Mouse (Mus musculus): ENCODE data around the gene Rai14. TPM values are rescaled to one million over a fixed set of nuclear protein-coding genes. Genes with fewer than 3 reads are reported as not detected.

Gene Rai14
- polyA plus RNA-seq, 1 experiment from 2014 or later = 12.5 TPM

- no peaks in the 10 kb centered on the region for H3K36me3 ChIP-seq (ENCODE audit: inconsistent target)
- 91% methylated on average over 3 of the region's 3 CpGs for WGBS (ENCODE audit: missing documents)
- no peaks in the 10 kb centered on the region for H3K79me2 ChIP-seq (ENCODE audit: inconsistent target)
These were observed 73.7 kb downstream of the Rai14 start for GRCm38 (mm10) chr15:10640721-10641120.

GRCm38 (mm10) chr15:10637251-10637793 lies 77.1 kb downstream of the Rai14 start:
- H3K36me3 ChIP-seq (ENCODE audit: inconsistent target) = no peaks in the 10 kb centered on the region
- no peak overlapping the region for H3K4me3 ChIP-seq (ENCODE audit: inconsistent target)
- H3K79me2 ChIP-seq (ENCODE audit: inconsistent target) = no peaks in the 10 kb centered on the region
- H3K27ac ChIP-seq = no peak overlapping the region
- 95% methylated on average over 6 of the region's 6 CpGs for WGBS (ENCODE audit: missing documents)

More at GRCm38 (mm10) chr15:10640721-10641120, 73.7 kb downstream of the Rai14 start:
- no peak overlapping the region for H3K4me3 ChIP-seq (ENCODE audit: inconsistent target)
- H3K27ac ChIP-seq = no peak overlapping the region

GRCm38 (mm10) chr15:10636844-10637243 lies 77.6 kb downstream of the Rai14 start:
- Histone ChIP-seq H3K27ac (no peak overlapping the region), H3K4me3 (ENCODE audit: inconsistent target) (no peak overlapping the region), H3K79me2 (ENCODE audit: inconsistent target) (no peaks in the 10 kb centered on the region), H3K36me3 (ENCODE audit: inconsistent target) (no peaks in the 10 kb centered on the region)
- WGBS (ENCODE audit: missing documents) = 75% methylated on average over 3 of the region's 3 CpGs

GRCm38 (mm10) chr15:10635121-10635520 lies 79.3 kb downstream of the Rai14 start:
- WGBS (ENCODE audit: missing documents) = 97% methylated on average over 10 of the region's 10 CpGs
- Histone ChIP-seq H3K27ac (no peak overlapping the region), H3K4me3 (ENCODE audit: inconsistent target) (no peak overlapping the region), H3K79me2 (ENCODE audit: inconsistent target) (no peaks in the 10 kb centered on the region), H3K36me3 (ENCODE audit: inconsistent target) (no peaks in the 10 kb centered on the region)

GRCm38 (mm10) chr15:10634176-10634575 lies 80.2 kb downstream of the Rai14 start:
- 95% methylated on average over 6 of the region's 6 CpGs for WGBS (ENCODE audit: missing documents)
- H3K79me2 ChIP-seq (ENCODE audit: inconsistent target) = no peaks in the 10 kb centered on the region
- no peak overlapping the region for H3K27ac ChIP-seq
- no peak overlapping the region for H3K4me3 ChIP-seq (ENCODE audit: inconsistent target)
- no peaks in the 10 kb centered on the region for H3K36me3 ChIP-seq (ENCODE audit: inconsistent target)

- Histone ChIP-seq H3K4me3 (ENCODE audit: inconsistent target) (no peak overlapping the region), H3K36me3 (ENCODE audit: inconsistent target) (no peaks in the 10 kb centered on the region), H3K79me2 (ENCODE audit: inconsistent target) (no peaks in the 10 kb centered on the region), H3K27ac (no peak overlapping the region)
- WGBS (ENCODE audit: missing documents) = 96% methylated on average over 4 of the region's 4 CpGs
These were observed 81.0 kb downstream of the Rai14 start for GRCm38 (mm10) chr15:10633381-10633780.

GRCm38 (mm10) chr15:10632581-10632980 lies 81.8 kb downstream of the Rai14 start:
- 90% methylated on average over 9 of the region's 9 CpGs for WGBS (ENCODE audit: missing documents)
- H3K27ac ChIP-seq = no peak overlapping the region
- H3K36me3 ChIP-seq (ENCODE audit: inconsistent target) = no peaks in the 10 kb centered on the region
- H3K79me2 ChIP-seq (ENCODE audit: inconsistent target) = no peaks in the 10 kb centered on the region
- no peak overlapping the region for H3K4me3 ChIP-seq (ENCODE audit: inconsistent target)

GRCm38 (mm10) chr15:10632060-10632459 lies 82.4 kb downstream of the Rai14 start:
- no peak overlapping the region for H3K4me3 ChIP-seq (ENCODE audit: inconsistent target)
- 99% methylated on average over 8 of the region's 8 CpGs for WGBS (ENCODE audit: missing documents)
- no peaks in the 10 kb centered on the region for H3K79me2 ChIP-seq (ENCODE audit: inconsistent target)
- H3K36me3 ChIP-seq (ENCODE audit: inconsistent target) = no peaks in the 10 kb centered on the region
- H3K27ac ChIP-seq = no peak overlapping the region

- WGBS (ENCODE audit: missing documents) = 96% methylated on average over 5 of the region's 5 CpGs
- no peaks in the 10 kb centered on the region for H3K36me3 ChIP-seq (ENCODE audit: inconsistent target)
- H3K4me3 ChIP-seq (ENCODE audit: inconsistent target) = no peak overlapping the region
- H3K27ac ChIP-seq = no peak overlapping the region
- no peaks in the 10 kb centered on the region for H3K79me2 ChIP-seq (ENCODE audit: inconsistent target)
These were observed 82.9 kb downstream of the Rai14 start for GRCm38 (mm10) chr15:10631541-10631940.

GRCm38 (mm10) chr15:10628980-10629346 lies 85.5 kb downstream of the Rai14 start:
- H3K79me2 ChIP-seq (ENCODE audit: inconsistent target) = no peaks in the 10 kb centered on the region
- WGBS (ENCODE audit: missing documents) = 97% methylated on average over 6 of the region's 6 CpGs
- no peak overlapping the region for H3K4me3 ChIP-seq (ENCODE audit: inconsistent target)
- no peak overlapping the region for H3K27ac ChIP-seq
- H3K36me3 ChIP-seq (ENCODE audit: inconsistent target) = no peaks in the 10 kb centered on the region

GRCm38 (mm10) chr15:10628131-10628979 lies 86.1 kb downstream of the Rai14 start:
- Histone ChIP-seq H3K4me3 (ENCODE audit: inconsistent target) (no peak overlapping the region), H3K79me2 (ENCODE audit: inconsistent target) (no peaks in the 10 kb centered on the region), H3K36me3 (ENCODE audit: inconsistent target) (no peaks in the 10 kb centered on the region), H3K27ac (no peak overlapping the region)
- 96% methylated on average over 16 of the region's 16 CpGs for WGBS (ENCODE audit: missing documents)

GRCm38 (mm10) chr15:10623571-10624227 lies 90.7 kb downstream of the Rai14 start:
- Histone ChIP-seq H3K4me3 (ENCODE audit: inconsistent target) (no peak overlapping the region), H3K79me2 (ENCODE audit: inconsistent target) (no peaks in the 10 kb centered on the region), H3K27ac (no peak overlapping the region), H3K36me3 (ENCODE audit: inconsistent target) (no peaks in the 10 kb centered on the region)
- 91% methylated on average over 10 of the region's 10 CpGs for WGBS (ENCODE audit: missing documents)

- H3K4me3 ChIP-seq (ENCODE audit: inconsistent target) = no peak overlapping the region
- no peaks in the 10 kb centered on the region for H3K79me2 ChIP-seq (ENCODE audit: inconsistent target)
- WGBS (ENCODE audit: missing documents) = 96% methylated on average over 8 of the region's 8 CpGs
- no peaks in the 10 kb centered on the region for H3K36me3 ChIP-seq (ENCODE audit: inconsistent target)
- no peak overlapping the region for H3K27ac ChIP-seq
These were observed 93.2 kb downstream of the Rai14 start for GRCm38 (mm10) chr15:10621194-10621593.

- no peaks in the 10 kb centered on the region for H3K79me2 ChIP-seq (ENCODE audit: inconsistent target)
- no peak overlapping the region for H3K27ac ChIP-seq
- H3K4me3 ChIP-seq (ENCODE audit: inconsistent target) = no peak overlapping the region
- 96% methylated on average over 3 of the region's 3 CpGs for WGBS (ENCODE audit: missing documents)
- H3K36me3 ChIP-seq (ENCODE audit: inconsistent target) = no peaks in the 10 kb centered on the region
These were observed 94.7 kb downstream of the Rai14 start for GRCm38 (mm10) chr15:10619678-10620077.

GRCm38 (mm10) chr15:10618276-10618675 lies 96.1 kb downstream of the Rai14 start:
- WGBS (ENCODE audit: missing documents) = 95% methylated on average over 2 of the region's 2 CpGs
- Histone ChIP-seq H3K4me3 (ENCODE audit: inconsistent target) (no peak overlapping the region), H3K36me3 (ENCODE audit: inconsistent target) (no peaks in the 10 kb centered on the region), H3K27ac (no peak overlapping the region), H3K79me2 (ENCODE audit: inconsistent target) (no peaks in the 10 kb centered on the region)
